In the genomic region with DNA sequence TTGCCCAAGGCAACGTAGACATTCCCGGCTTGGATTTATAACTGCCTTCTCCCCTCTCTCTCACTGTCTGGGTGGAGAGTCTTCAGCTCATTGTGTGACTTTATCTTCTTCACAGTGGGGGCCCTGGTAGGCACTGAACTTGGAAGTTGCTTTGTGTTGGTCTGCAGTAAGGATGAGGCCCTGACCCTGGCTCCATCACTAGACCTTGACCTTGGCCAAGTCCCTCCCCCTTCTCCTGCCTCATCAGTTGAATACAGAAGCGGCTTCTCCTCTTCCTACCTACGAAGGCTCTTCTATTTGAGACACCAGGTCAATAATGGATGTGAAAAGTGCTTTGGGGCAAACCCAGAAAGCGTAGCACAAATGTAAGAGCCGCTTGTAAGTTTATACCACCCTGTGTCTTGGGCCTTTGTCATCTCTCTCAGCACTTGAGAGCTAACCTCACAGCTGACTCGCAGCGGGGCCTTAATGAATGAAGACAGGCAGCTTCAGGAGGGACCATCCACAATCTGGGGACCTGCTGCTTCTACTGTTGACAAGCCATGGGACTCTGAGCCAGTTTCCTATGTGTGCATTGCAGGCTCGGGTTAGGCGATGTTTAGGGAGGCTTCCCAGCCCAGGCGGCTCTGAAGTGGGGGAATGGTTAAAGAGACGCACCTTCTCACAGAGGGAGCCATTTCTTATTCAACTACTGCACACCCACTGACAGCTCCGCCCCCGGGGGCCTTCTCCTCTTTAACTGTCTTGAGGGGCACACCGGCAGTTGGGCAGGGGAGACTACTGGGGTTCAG, we compare ENCODE assay signal across 15 mouse cellular contexts. TPM values are rescaled to one million over a fixed set of nuclear protein-coding genes. Genes with fewer than 3 reads are reported as not detected.
DNase-seq lines count a peak whose midpoint lies in the region; ATAC-seq and TF ChIP-seq lines count a peak whose summit lies in the region.
"Had no signal": no experiment of that assay in that cellular context is flagged by ENCODE, and none has a peak within 500 bp of the region (broad histone marks: within the 10 kb centered on the region; RNA-seq: fewer than 3 reads in every experiment).

No protein-coding gene starts in this region.

- no peak overlapping the region; the same call in 1 of the 2 replicates for H3K27ac ChIP-seq in forebrain, embryonic 13.5 days
- H3K27ac ChIP-seq in forebrain, embryonic 10.5 days = no peak overlapping the region
- H3K27ac ChIP-seq in layer of hippocampus, adult 2 months = peak overlapping the region; percentile 99; the same call in 1 of the 2 replicates
- H3K27ac ChIP-seq in embryonic facial prominence, embryonic 10.5 days (replicated peaks) = no peak overlapping the region
- H3K27ac ChIP-seq in neural tube, embryonic 14.5 days (ENCODE audit: low read depth, low read length) = no peak overlapping the region; the same call in 1 of the 2 replicates
- no peak overlapping the region for H3K27ac ChIP-seq in lung, postnatal 0 days (ENCODE audit: low read length)

- peak overlapping the region; percentile 83; the same call in 1 of the 2 replicates for H3K4me2 ChIP-seq in forebrain, embryonic 13.5 days
- H3K4me2 ChIP-seq in neural tube, embryonic 14.5 days (ENCODE audit: low read depth, low read length) = 0 out of 2 replicates have a peak overlapping the region, but pooled peaks have one; percentile 2
- H3K4me2 ChIP-seq in lung, postnatal 0 days (replicated peaks; ENCODE audit: low read depth, low read length) = no peak overlapping the region

- H3K4me1 ChIP-seq in forebrain, embryonic 13.5 days = peaks cover 47% of the 10 kb centered on the region
- peaks cover 73% of the 10 kb centered on the region for H3K4me1 ChIP-seq in forebrain, embryonic 10.5 days
- peaks cover 67% of the 10 kb centered on the region for H3K4me1 ChIP-seq in embryonic facial prominence, embryonic 10.5 days
- H3K4me1 ChIP-seq in neural tube, embryonic 14.5 days (ENCODE audit: control insufficient read depth, insufficient read depth, low read length) = peaks cover 27% of the 10 kb centered on the region
- H3K4me1 ChIP-seq in lung, postnatal 0 days (ENCODE audit: insufficient read depth, low read depth, low read length) = peaks cover 8% of the 10 kb centered on the region

- peaks cover 53% of the 10 kb centered on the region for H3K27me3 ChIP-seq in forebrain, embryonic 13.5 days
- peaks cover 89% of the 10 kb centered on the region for H3K27me3 ChIP-seq in forebrain, embryonic 10.5 days (ENCODE audit: poor library complexity, severe bottlenecking)
- H3K27me3 ChIP-seq in embryonic facial prominence, embryonic 10.5 days (replicated peaks; ENCODE audit: low read depth, poor library complexity, severe bottlenecking) = peaks cover 94% of the 10 kb centered on the region
- H3K27me3 ChIP-seq in neural tube, embryonic 14.5 days (ENCODE audit: control insufficient read depth, insufficient read depth, low read length) = peaks cover 3% of the 10 kb centered on the region; the same call in 1 of the 2 replicates
- no peaks in the 10 kb centered on the region; the same call in 1 of the 2 replicates for H3K27me3 ChIP-seq in lung, postnatal 0 days (replicated peaks; ENCODE audit: insufficient read depth, low read length)
- H3K27me3 ChIP-seq: stomach, embryonic 15.5 days had no signal

- no peak overlapping the region for H3K4me3 ChIP-seq in forebrain, embryonic 13.5 days
- H3K4me3 ChIP-seq in forebrain, embryonic 10.5 days = no peak overlapping the region
- no peak overlapping the region for H3K4me3 ChIP-seq in layer of hippocampus, adult 2 months
- 0 out of 2 replicates have a peak overlapping the region, but pooled peaks have one; percentile 89 for H3K4me3 ChIP-seq in embryonic facial prominence, embryonic 10.5 days
- no peak overlapping the region for H3K4me3 ChIP-seq in neural tube, embryonic 14.5 days (ENCODE audit: low read depth, low read length)
- no peak overlapping the region for H3K4me3 ChIP-seq in lung, postnatal 0 days (ENCODE audit: low read depth, low read length)

- no peak for DNase-seq in forebrain, embryonic 10.5 days (ENCODE audit: extremely low spot score, low spot score)
- DNase-seq in layer of hippocampus, adult 2 months (ENCODE audit: low spot score in 2 of 2) = no peak
- no peak for DNase-seq in layer of hippocampus, postnatal 10 days (ENCODE audit: low spot score in 2 of 2)
- peak; percentile 15 for DNase-seq in embryonic facial prominence, embryonic 10.5 days (ENCODE audit: low spot score)
- DNase-seq in lung, postnatal 0 days (ENCODE audit: low spot score) = no peak
- no peak for DNase-seq in adrenal gland, postnatal 14 days
- DNase-seq: adrenal gland, adult 2 months; gastrocnemius, postnatal 10 days; liver had no signal

- no peak overlapping the region for H3K9ac ChIP-seq in forebrain, embryonic 13.5 days
- H3K9ac ChIP-seq in neural tube, embryonic 14.5 days (replicated peaks; ENCODE audit: low read depth, low read length) = no peak overlapping the region
- no peak overlapping the region for H3K9ac ChIP-seq in lung, postnatal 0 days (replicated peaks; ENCODE audit: low read depth)
- H3K9ac ChIP-seq: stomach, embryonic 15.5 days had no signal

- no peaks in the 10 kb centered on the region for H3K36me3 ChIP-seq in forebrain, embryonic 13.5 days (ENCODE audit: poor library complexity, severe bottlenecking)
- H3K36me3 ChIP-seq in forebrain, embryonic 10.5 days (replicated peaks) = no peaks in the 10 kb centered on the region
- no peaks in the 10 kb centered on the region for H3K36me3 ChIP-seq in embryonic facial prominence, embryonic 10.5 days (replicated peaks)
- no peaks in the 10 kb centered on the region for H3K36me3 ChIP-seq in neural tube, embryonic 14.5 days (ENCODE audit: control insufficient read depth, insufficient read depth, low read length)
- no peaks in the 10 kb centered on the region for H3K36me3 ChIP-seq in lung, postnatal 0 days (ENCODE audit: insufficient read depth, low read length)
- H3K36me3 ChIP-seq: embryonic facial prominence, embryonic 12.5 days; stomach, embryonic 15.5 days had no signal

- no peak for TF ChIP-seq CTCF in layer of hippocampus, adult 2 months (conservative IDR thresholded peaks at IDR 0.05)
- TF ChIP-seq CTCF in lung, postnatal 0 days (IDR thresholded peaks at IDR 0.05) = no peak

- 25% methylated on average over 15 of the region's 15 CpGs for WGBS in forebrain, embryonic 13.5 days
- 26% methylated on average over 15 of the region's 15 CpGs for WGBS in forebrain, embryonic 10.5 days
- 28% methylated on average over 15 of the region's 15 CpGs for WGBS in embryonic facial prominence, embryonic 10.5 days
- WGBS in neural tube, embryonic 14.5 days = 27% methylated on average over 15 of the region's 15 CpGs
- WGBS in lung, postnatal 0 days = 33% methylated on average over 15 of the region's 15 CpGs

- no peaks in the 10 kb centered on the region for H3K9me3 ChIP-seq in forebrain, embryonic 13.5 days (replicated peaks)
- no peaks in the 10 kb centered on the region for H3K9me3 ChIP-seq in forebrain, embryonic 10.5 days
- no peaks in the 10 kb centered on the region for H3K9me3 ChIP-seq in embryonic facial prominence, embryonic 10.5 days
- no peaks in the 10 kb centered on the region for H3K9me3 ChIP-seq in neural tube, embryonic 14.5 days (ENCODE audit: control insufficient read depth, low read length)
- H3K9me3 ChIP-seq in lung, postnatal 0 days (ENCODE audit: low read length) = no peaks in the 10 kb centered on the region
- H3K9me3 ChIP-seq: embryonic facial prominence, embryonic 12.5 days; stomach, embryonic 15.5 days had no signal

- no peak for TF ChIP-seq EP300 in lung, postnatal 0 days (IDR thresholded peaks at IDR 0.05)

- no peak for ATAC-seq in forebrain, embryonic 13.5 days
- ATAC-seq in neural tube, embryonic 14.5 days (ENCODE audit: low read depth) = no peak
- no peak for ATAC-seq in lung, postnatal 0 days

RNA-seq across cellular contexts. Expression of a gene that starts 1.6 kb away (rescaled TPM):
- 6.6 and 6.9 TPM in 2 replicates for polyA plus RNA-seq in forebrain, embryonic 13.5 days (2015; fragmentation: Nextera tagmentation; extraction: Ambion mirVana)
- 0.96 and 0.98 TPM in 2 replicates for polyA plus RNA-seq in forebrain, embryonic 10.5 days (2016; fragmentation: Nextera tagmentation; extraction: Ambion mirVana)
- total RNA-seq in layer of hippocampus, adult 2 months (2021) = 100 to 1,000 TPM; 378 to 385 TPM
- total RNA-seq in layer of hippocampus, postnatal 10 days (2021) = 100 to 1,000 TPM; 161 to 168 TPM
- polyA plus RNA-seq in embryonic facial prominence, embryonic 10.5 days (2016; fragmentation: Nextera tagmentation; extraction: Ambion mirVana) = 1.1 and 1.2 TPM in 2 replicates
- 19.6 and 25.8 TPM in 2 replicates for polyA plus RNA-seq in neural tube, embryonic 14.5 days (2014; fragmentation: Nextera tagmentation; extraction: Ambion mirVana)
- 10.9 and 12.7 TPM in 2 replicates for polyA plus RNA-seq in lung, postnatal 0 days (2015; fragmentation: Nextera tagmentation; extraction: Ambion mirVana)
- total RNA-seq in adrenal gland, postnatal 14 days (2021) = 18.9 and 22.9 TPM in 2 replicates

RNA-seq across cellular contexts. Expression of a gene that starts 18.0 kb away (rescaled TPM):
- polyA plus RNA-seq in forebrain, embryonic 13.5 days (2015; fragmentation: Nextera tagmentation; extraction: Ambion mirVana) = 18.6 and 19.2 TPM in 2 replicates
- 21.2 and 22.7 TPM in 2 replicates for polyA plus RNA-seq in forebrain, embryonic 10.5 days (2016; fragmentation: Nextera tagmentation; extraction: Ambion mirVana)
- total RNA-seq in layer of hippocampus, adult 2 months (2021) = 10 to 100 TPM; 54.4 to 57.9 TPM
- total RNA-seq in layer of hippocampus, postnatal 10 days (2021) = 10 to 100 TPM; 39.1 to 43.4 TPM
- polyA plus RNA-seq in embryonic facial prominence, embryonic 10.5 days (2016; fragmentation: Nextera tagmentation; extraction: Ambion mirVana) = 19.7 and 20.8 TPM in 2 replicates
- 15.3 and 18.6 TPM in 2 replicates for polyA plus RNA-seq in neural tube, embryonic 14.5 days (2014; fragmentation: Nextera tagmentation; extraction: Ambion mirVana)
- polyA plus RNA-seq in lung, postnatal 0 days (2015; fragmentation: Nextera tagmentation; extraction: Ambion mirVana) = 12.3 and 13.1 TPM in 2 replicates
- total RNA-seq in adrenal gland, postnatal 14 days (2021) = 53.9 and 57.6 TPM in 2 replicates

RNA-seq across cellular contexts. Expression of a gene that starts 56.2 kb away (rescaled TPM):
- polyA plus RNA-seq in forebrain, embryonic 13.5 days (2015; fragmentation: Nextera tagmentation; extraction: Ambion mirVana) = 0.84 and 0.96 TPM in 2 replicates
- polyA plus RNA-seq in forebrain, embryonic 10.5 days (2016; fragmentation: Nextera tagmentation; extraction: Ambion mirVana) = not detected in 2 replicates
- 10 to 100 TPM; 26.5 to 33.1 TPM for total RNA-seq in layer of hippocampus, adult 2 months (2021)
- 10 to 100 TPM; 29.3 to 33.8 TPM for total RNA-seq in layer of hippocampus, postnatal 10 days (2021)
- polyA plus RNA-seq in embryonic facial prominence, embryonic 10.5 days (2016; fragmentation: Nextera tagmentation; extraction: Ambion mirVana) = 0.13 TPM in 1 of 2 replicates, not detected in the other
- polyA plus RNA-seq in neural tube, embryonic 14.5 days (2014; fragmentation: Nextera tagmentation; extraction: Ambion mirVana) = 5.9 and 9.1 TPM in 2 replicates
- polyA plus RNA-seq in lung, postnatal 0 days (2015; fragmentation: Nextera tagmentation; extraction: Ambion mirVana) = 0.05 TPM in 1 of 2 replicates, not detected in the other
- total RNA-seq in adrenal gland, postnatal 14 days (2021) = 2.1 and 3.0 TPM in 2 replicates
- polyA plus RNA-seq: C2C12; small intestine, adult 2 months; stomach, embryonic 15.5 days had no signal
